Mouse (Mus musculus): ENCODE data around the gene Spns3. TPM values are rescaled to one million over a fixed set of nuclear protein-coding genes. Genes with fewer than 3 reads are reported as not detected.
A peak's percentile ranks its signal among the peaks of the same experiment; 100 is the strongest.

Gene Spns3
- polyA plus RNA-seq, 1 experiment from 2014 or later, result 0.99 TPM

DNA sequence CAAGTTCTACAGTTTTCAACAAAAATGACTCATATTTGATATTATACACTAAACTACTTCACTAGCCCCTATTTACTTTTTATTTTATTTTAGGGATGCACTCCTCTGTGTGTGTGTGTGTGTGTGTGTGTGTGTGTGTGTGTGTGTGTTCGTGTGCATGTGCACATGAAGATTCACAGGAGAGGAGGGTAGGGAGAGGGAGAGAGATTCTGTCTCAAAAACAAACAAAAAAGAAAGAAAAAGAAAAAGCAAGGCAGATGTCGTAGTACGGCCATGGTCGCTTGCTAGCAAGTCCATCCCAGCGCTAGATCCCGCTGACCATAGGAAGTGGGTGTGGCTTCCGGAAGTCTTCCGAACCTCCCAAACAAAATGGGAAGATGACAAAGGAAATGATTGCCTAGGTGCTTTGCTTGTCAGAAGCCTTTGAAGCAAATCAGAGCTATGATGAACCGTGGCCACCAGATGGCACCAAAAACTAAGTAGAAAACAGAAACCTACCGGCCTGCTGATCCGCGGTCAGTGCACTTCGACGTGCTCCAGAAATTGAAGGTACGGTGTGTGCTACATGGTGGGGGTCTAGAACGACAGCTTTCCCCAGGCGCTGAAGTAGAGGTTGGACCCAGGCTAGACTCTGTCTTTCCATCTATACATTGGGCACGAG is 20.1 kb upstream of the Spns3 start:
- Histone ChIP-seq H3K36me3 (ENCODE audit: insufficient read depth, low read length) (no peaks in the 10 kb centered on the region), H3K9ac (ENCODE audit: low read depth, low read length) (no peak overlapping the region), H3K27ac (no peak overlapping the region), H3K4me1 (replicated peaks; ENCODE audit: insufficient read depth, low read length) (no peaks in the 10 kb centered on the region), H3K4me2 (ENCODE audit: low read length) (peak overlapping the region; percentile 47), H3K27me3 (ENCODE audit: insufficient read depth, low read length) (no peaks in the 10 kb centered on the region), H3K9me3 (replicated peaks; ENCODE audit: low read length) (no peaks in the 10 kb centered on the region), H3K4me3 (replicated peaks; ENCODE audit: low read depth, low read length) (0 out of 2 replicates have a peak overlapping the region, but pooled peaks have one; percentile 6)
- WGBS, result under 1% methylated on average over 18 of the region's 18 CpGs
- ATAC-seq (replicated peaks; ENCODE audit: low FRiP score, low read depth), result peak; percentile 23
- TF ChIP-seq CTCF (IDR thresholded peaks at IDR 0.05; ENCODE audit: low read depth), result peak; percentile 87
- DNase-seq (ENCODE audit: low spot score), result peak; percentile 94

- Histone ChIP-seq H3K9ac (ENCODE audit: low read depth, low read length) (no peak overlapping the region), H3K27me3 (ENCODE audit: insufficient read depth, low read length) (no peaks in the 10 kb centered on the region), H3K9me3 (replicated peaks; ENCODE audit: low read length) (no peaks in the 10 kb centered on the region), H3K27ac (no peak overlapping the region), H3K4me1 (replicated peaks; ENCODE audit: insufficient read depth, low read length) (no peaks in the 10 kb centered on the region), H3K36me3 (ENCODE audit: insufficient read depth, low read length) (no peaks in the 10 kb centered on the region), H3K4me2 (ENCODE audit: low read length) (no peak overlapping the region), H3K4me3 (replicated peaks; ENCODE audit: low read depth, low read length) (no peak overlapping the region)
- DNase-seq (ENCODE audit: low spot score) (no peak), ATAC-seq (replicated peaks; ENCODE audit: low FRiP score, low read depth) (no peak)
- 71% methylated on average over 11 of the region's 11 CpGs for WGBS
- TF ChIP-seq CTCF (IDR thresholded peaks at IDR 0.05; ENCODE audit: low read depth), result no peak
These were observed 19.5 kb upstream of the Spns3 start for GRCm38 (mm10) chr11:72569671-72570318.

GRCm38 (mm10) chr11:72569051-72569450 is 18.7 kb upstream of the Spns3 start:
- H3K4me3 ChIP-seq (replicated peaks; ENCODE audit: low read depth, low read length), result no peak overlapping the region
- no peak overlapping the region for H3K4me2 ChIP-seq (ENCODE audit: low read length)
- no peak for TF ChIP-seq CTCF (IDR thresholded peaks at IDR 0.05; ENCODE audit: low read depth)
- no peak overlapping the region for H3K27ac ChIP-seq
- 68% methylated on average over 8 of the region's 8 CpGs for WGBS
- peak; percentile 21 for DNase-seq (ENCODE audit: low spot score)
- no peak overlapping the region for H3K9ac ChIP-seq (ENCODE audit: low read depth, low read length)
- H3K27me3 ChIP-seq (ENCODE audit: insufficient read depth, low read length), result no peaks in the 10 kb centered on the region
- H3K9me3 ChIP-seq (replicated peaks; ENCODE audit: low read length), result no peaks in the 10 kb centered on the region
- no peaks in the 10 kb centered on the region for H3K4me1 ChIP-seq (replicated peaks; ENCODE audit: insufficient read depth, low read length)
- no peak for ATAC-seq (replicated peaks; ENCODE audit: low FRiP score, low read depth)
- no peaks in the 10 kb centered on the region for H3K36me3 ChIP-seq (ENCODE audit: insufficient read depth, low read length)

- Histone ChIP-seq H3K4me2 (ENCODE audit: low read length) (no peak overlapping the region), H3K36me3 (ENCODE audit: insufficient read depth, low read length) (no peaks in the 10 kb centered on the region), H3K27me3 (ENCODE audit: insufficient read depth, low read length) (no peaks in the 10 kb centered on the region), H3K4me1 (replicated peaks; ENCODE audit: insufficient read depth, low read length) (no peaks in the 10 kb centered on the region), H3K4me3 (replicated peaks; ENCODE audit: low read depth, low read length) (no peak overlapping the region), H3K9ac (ENCODE audit: low read depth, low read length) (no peak overlapping the region), H3K27ac (no peak overlapping the region), H3K9me3 (replicated peaks; ENCODE audit: low read length) (no peaks in the 10 kb centered on the region)
- DNase-seq (ENCODE audit: low spot score), result peak; percentile 65
- no peak for TF ChIP-seq CTCF (IDR thresholded peaks at IDR 0.05; ENCODE audit: low read depth)
- 0 out of 2 replicates have a peak, but pooled peaks have one; percentile 38 for ATAC-seq (replicated peaks; ENCODE audit: low FRiP score, low read depth)
- WGBS, result 28% methylated on average over 10 of the region's 10 CpGs
These were observed 16.6 kb upstream of the Spns3 start for GRCm38 (mm10) chr11:72566816-72567338.

- 70% methylated on average over 7 of the region's 7 CpGs for WGBS
- Histone ChIP-seq H3K27ac (no peak overlapping the region), H3K9me3 (replicated peaks; ENCODE audit: low read length) (no peaks in the 10 kb centered on the region), H3K36me3 (ENCODE audit: insufficient read depth, low read length) (no peaks in the 10 kb centered on the region), H3K9ac (ENCODE audit: low read depth, low read length) (no peak overlapping the region), H3K4me2 (ENCODE audit: low read length) (no peak overlapping the region), H3K4me3 (replicated peaks; ENCODE audit: low read depth, low read length) (no peak overlapping the region), H3K4me1 (replicated peaks; ENCODE audit: insufficient read depth, low read length) (no peaks in the 10 kb centered on the region), H3K27me3 (ENCODE audit: insufficient read depth, low read length) (no peaks in the 10 kb centered on the region)
- no peak for ATAC-seq (replicated peaks; ENCODE audit: low FRiP score, low read depth)
- no peak for DNase-seq (ENCODE audit: low spot score)
- no peak for TF ChIP-seq CTCF (IDR thresholded peaks at IDR 0.05; ENCODE audit: low read depth)
These were observed 16.0 kb upstream of the Spns3 start for GRCm38 (mm10) chr11:72566304-72566703.

- DNase-seq (ENCODE audit: low spot score) (peak; percentile 92), ATAC-seq (replicated peaks; ENCODE audit: low FRiP score, low read depth) (0 out of 2 replicates have a peak, but pooled peaks have one; percentile 45)
- Histone ChIP-seq H3K9me3 (replicated peaks; ENCODE audit: low read length) (no peaks in the 10 kb centered on the region), H3K27me3 (ENCODE audit: insufficient read depth, low read length) (no peaks in the 10 kb centered on the region), H3K4me3 (replicated peaks; ENCODE audit: low read depth, low read length) (no peak overlapping the region), H3K36me3 (ENCODE audit: insufficient read depth, low read length) (no peaks in the 10 kb centered on the region), H3K4me1 (replicated peaks; ENCODE audit: insufficient read depth, low read length) (no peaks in the 10 kb centered on the region), H3K27ac (no peak overlapping the region), H3K4me2 (ENCODE audit: low read length) (no peak overlapping the region), H3K9ac (ENCODE audit: low read depth, low read length) (no peak overlapping the region)
- 19% methylated on average over 6 of the region's 6 CpGs for WGBS
- TF ChIP-seq CTCF (IDR thresholded peaks at IDR 0.05; ENCODE audit: low read depth), result peak; percentile 89
These were observed 14.0 kb upstream of the Spns3 start for GRCm38 (mm10) chr11:72564232-72564807.

All from kidney, postnatal 0 days (tissue).